Mouse (Mus musculus): ENCODE results near the gene Ankrd28.

DNA sequence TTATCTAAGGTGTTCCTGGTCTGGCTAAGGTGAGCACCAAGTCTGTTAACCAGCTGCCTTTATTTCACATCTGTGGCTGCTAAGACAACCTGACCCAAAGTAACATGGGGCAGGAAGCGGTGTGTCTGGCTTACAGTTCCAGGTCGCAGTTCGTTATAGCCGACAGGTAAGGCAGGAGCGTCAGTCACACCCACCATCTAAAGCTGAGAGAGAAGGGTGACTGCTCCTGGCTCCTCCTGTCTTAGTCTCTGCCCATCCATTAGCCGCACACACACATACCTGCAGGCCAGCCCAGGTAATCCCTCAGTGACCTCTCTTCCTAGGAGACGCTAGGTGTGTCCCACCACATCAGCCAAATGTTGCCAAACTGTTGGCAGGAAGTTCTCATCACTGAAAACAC, 174.1 kb downstream of the Ankrd28 start:
- no peak for TF ChIP-seq EP300 (IDR thresholded peaks at IDR 0.05; ENCODE audit: low read depth)
- no peak for TF ChIP-seq CTCF (IDR thresholded peaks at IDR 0.05; ENCODE audit: low read depth)
